Mouse (Mus musculus) lung, adult 2 months (tissue): Measurements from ENCODE around the gene C1rl.

Experiments
- CTCF ChIP-seq: fragments of 200-500 bp; IDR thresholded peaks from 2 replicates; pipeline ENCODE4 v1.5.1; 2011; ENCODE audit warnings: mild to moderate bottlenecking, low read length, control low read depth; ENCODE audit not compliant: insufficient read depth
- POLR2A ChIP-seq: fragments of 200-500 bp; IDR thresholded peaks from 2 replicates; pipeline ENCODE4 v1.6.1; 2011; ENCODE audit warnings: low read depth, mild to moderate bottlenecking, control low read depth, low read length, borderline replicate concordance; ENCODE audit errors: extremely low read depth

DNA sequence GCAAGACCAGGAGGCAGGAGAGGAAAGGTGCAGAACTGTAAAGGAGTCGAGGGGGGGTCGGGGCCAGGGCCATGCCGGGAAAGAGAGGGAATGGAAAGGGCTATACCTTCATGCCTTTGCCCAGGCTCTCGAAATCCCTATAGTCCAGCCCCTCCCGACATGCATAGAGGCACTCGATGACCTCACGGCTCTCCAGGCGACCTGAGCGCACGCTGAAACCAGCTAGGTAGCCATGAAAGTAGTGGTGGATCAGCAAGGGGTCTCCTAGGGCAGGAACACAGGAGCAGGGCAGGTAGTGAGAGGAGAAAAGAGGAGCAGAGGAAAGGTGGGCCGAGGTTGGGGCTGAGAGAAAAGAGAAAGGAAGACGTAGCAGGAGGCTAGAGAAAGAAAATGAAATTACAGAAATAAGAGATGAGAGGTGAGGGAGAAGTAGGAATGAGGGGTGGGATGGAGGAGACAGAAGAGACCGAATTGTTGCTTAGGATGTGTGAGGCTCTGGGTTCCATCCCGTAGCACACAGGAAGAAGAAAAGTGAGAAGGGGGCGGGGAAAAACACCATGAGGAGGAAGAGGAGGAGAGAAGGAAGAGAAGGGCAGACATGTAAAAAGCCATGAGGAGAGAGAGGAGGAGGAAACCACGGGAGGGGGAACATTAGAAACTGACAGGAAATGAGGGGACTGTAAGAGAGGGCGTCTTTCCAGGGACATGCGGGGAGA lies 43.1 kb upstream of the C1rl start:
- TF ChIP-seq CTCF (no peak), POLR2A (no peak)
